Mouse (Mus musculus): ENCODE measurements at regions not wholly inside any gene's neighbourhood (a gene's known extent, or its start where the extent isn't known, plus 50 kb on each side); places are given as distances from the start of the nearest gene placed in this dataset.

- DNase-seq, result no peak
Measured at GRCm38 (mm10) chr11:45174811-45175798, 558.0 kb downstream of the Ebf1 start.

DNA sequence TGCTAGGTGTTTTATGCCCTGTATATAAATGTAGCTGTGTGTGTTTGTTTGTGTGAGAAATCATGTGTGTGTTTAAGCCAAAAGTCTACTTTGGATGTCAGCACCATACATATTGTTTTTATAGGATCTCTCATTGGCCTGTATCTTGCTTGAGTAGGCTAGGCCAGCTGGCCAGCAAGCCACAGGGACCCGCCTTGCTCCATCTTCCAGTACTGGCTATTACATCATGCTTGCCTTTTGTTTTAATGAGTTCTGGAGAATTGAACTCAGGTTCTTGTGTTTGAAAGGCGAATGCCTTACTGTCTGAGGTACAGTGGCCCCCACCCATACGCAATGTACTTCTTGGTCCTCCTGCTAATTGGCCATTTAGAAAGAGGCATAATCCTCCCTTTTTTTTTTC is 559.9 kb downstream of the Ebf1 start:
- no peak for DNase-seq

DNA sequence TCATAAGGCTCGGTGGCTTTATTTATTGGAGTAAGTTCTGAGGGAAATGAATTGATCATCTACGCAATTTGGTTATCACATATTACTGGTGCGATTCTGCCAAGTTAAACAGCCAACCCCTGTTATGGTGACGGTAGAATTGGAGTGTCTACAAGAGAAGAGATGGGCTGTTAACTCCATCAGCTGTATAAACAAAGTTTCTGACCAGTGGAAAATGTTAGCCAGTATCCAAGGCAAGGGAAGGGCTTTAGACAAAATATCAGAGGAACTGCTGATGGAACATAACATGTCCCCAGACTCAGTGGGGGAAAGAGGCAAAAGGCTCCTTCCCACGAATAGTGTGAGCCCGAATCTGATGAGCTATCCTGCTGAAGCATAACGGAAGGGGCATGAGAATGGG is 560.9 kb downstream of the Ebf1 start:
- DNase-seq, result no peak

GRCm38 (mm10) chr11:45179019-45179418 is 561.9 kb downstream of the Ebf1 start:
- no peak for DNase-seq

DNA sequence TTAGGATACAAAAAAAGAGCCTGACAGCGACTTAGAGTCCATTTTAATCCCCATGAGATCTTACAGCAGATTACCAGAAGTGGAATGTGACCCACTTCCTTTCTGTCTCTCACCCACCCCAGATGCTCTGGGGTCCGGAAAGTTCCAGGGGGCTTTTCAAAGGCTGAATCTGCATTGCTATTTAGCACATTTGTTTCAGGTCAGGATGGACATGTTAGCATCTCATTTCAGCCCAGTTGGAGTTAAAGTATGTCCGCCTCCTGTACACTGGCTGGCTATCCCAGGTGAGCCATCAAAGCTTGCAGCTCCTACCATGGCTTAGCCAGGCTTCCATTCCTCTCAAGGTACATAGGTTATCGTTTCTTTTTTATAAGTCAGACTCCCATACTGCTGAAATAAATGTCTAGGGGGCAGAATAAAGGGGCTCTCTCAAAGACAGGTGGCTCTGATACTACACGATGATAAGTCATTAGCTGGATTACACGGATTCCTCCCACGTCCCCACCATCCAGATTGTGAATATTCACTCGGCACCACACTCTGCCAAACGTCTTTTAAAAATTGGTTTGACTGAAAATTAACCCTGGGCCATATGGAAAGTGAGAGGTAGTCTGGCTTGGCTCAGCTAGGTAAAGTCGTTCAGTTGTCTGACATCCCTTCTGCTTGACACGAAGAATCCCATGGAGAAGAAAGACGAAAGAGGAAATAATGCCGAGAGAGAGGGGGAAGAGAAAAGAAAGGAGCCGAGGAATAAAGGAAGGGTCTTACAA is 573.7 kb downstream of the Ebf1 start:
- no peak for DNase-seq

- DNase-seq, result no peak
Measured at GRCm38 (mm10) chr11:45191392-45192189, 574.5 kb downstream of the Ebf1 start.

- no peak for DNase-seq
Measured at GRCm38 (mm10) chr11:45193319-45193718, 576.2 kb downstream of the Ebf1 start.

GRCm38 (mm10) chr11:45199520-45199919 is 582.4 kb downstream of the Ebf1 start:
- no peak for DNase-seq

DNA sequence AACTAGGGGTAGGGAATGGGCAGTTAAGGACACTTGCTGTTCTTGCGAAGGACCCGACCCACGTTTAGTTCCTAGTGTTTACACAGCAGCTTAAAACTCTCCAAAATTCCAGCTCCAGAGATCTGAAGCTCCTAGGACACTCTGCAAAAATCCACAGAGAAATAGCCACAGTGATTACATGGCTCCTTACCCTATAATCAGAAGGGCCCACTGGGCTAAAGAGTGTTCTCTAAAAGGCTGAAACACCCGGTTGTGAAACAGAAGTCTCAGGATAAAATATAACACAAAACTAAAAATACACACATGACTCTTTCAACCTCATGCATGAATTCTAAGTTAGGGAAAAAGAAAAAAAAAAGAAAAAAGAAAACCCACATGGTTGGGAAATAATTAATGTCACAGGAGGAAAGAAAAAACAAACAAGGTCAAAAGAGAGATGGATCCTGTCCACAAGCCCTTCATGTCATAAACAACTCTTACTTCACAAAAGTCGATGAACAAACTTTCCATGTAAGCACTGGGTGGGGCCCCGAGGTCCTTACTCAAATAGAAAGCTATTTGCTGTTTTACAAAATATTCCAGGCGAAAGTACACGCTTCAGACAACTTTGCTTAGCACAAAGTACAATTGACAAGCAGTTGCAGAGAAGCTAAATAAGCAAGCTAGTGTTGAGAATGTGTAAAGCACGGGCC is 583.7 kb downstream of the Ebf1 start:
- no peak for DNase-seq

- no peak for DNase-seq
Measured at GRCm38 (mm10) chr11:45203446-45203845, 586.3 kb downstream of the Ebf1 start.

- no peak for DNase-seq
Measured at GRCm38 (mm10) chr11:45206611-45207525, 589.8 kb downstream of the Ebf1 start.

GRCm38 (mm10) chr11:45214096-45214495 is 597.0 kb downstream of the Ebf1 start:
- no peak for DNase-seq

DNA sequence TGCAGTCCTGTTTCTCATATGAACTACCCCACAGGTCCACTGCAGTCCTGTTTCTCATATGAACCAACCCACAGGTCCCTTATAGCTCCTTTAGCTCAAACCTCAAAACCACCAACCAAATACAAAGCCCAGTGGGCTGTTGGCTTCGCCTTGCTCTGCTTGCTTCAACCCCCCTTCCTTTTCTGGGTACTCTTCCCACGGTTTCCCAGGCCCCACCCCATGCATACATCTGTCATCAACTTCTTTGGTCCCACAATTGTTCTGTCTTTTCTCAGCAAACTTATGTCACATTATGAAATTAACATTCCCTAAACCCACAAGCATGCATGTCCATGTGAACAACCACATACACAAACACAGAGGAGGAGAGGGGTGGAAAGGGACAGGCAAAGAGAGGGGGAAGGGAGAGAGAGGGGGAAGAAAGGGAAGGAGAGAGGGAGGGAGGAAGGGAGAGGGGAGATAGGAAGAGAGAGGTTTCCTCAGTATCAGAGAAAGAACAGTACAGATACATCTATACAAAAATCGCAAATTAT is 599.9 kb downstream of the Ebf1 start:
- DNase-seq, result no peak

- DNase-seq, result no peak
Measured at GRCm38 (mm10) chr11:45219239-45219638, 602.1 kb downstream of the Ebf1 start.

- DNase-seq, result no peak
Measured at GRCm38 (mm10) chr11:45222021-45222420, 604.9 kb downstream of the Ebf1 start.

GRCm38 (mm10) chr11:45235476-45236412 is 616.1 kb upstream of the Clint1 start:
- no peak for DNase-seq

DNA sequence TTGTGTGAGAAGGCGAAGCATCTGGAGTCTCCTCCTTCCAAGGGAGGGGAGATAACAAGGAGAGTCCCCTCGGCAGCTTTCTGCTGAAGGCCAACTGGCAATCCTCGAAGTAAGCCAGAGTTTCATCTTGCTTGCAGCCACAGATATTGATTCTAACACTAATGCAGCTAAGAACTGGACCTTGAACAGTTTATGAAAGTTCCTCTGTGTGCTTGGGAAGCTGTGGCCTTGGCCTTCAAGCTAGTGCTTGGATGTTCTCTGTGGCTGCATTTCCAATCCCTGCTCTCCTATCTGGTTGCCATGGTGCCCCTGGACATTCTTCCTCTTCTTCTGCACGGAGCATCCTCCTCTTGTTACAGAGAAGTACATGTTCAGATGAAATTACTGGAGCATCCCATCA is 614.8 kb upstream of the Clint1 start:
- no peak for DNase-seq

- peak in 1 of 2 experiments; percentile 10 for DNase-seq
Measured at GRCm38 (mm10) chr11:45239044-45239443, 612.8 kb upstream of the Clint1 start.

GRCm38 (mm10) chr11:45240419-45240818 is 611.4 kb upstream of the Clint1 start:
- DNase-seq, result no peak

DNA sequence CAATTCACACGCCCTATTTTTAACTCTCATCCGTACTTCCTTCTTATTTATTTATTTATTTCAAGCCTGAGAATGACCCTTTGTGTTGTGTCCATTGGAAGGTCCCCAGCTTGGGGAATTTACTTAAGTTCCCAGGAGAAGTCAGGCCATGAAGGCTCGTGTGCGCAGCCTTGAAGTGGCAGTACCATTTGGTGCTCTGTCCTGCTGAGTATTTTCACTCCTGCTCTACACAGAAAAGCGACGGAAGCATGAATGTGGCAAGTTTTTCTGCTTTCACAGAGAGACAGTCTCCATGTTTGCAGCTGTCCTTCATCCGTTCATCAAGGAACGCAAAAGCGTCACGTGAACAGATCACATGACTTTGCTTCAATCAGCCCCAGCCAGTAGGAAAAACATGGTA is 610.2 kb upstream of the Clint1 start:
- DNase-seq, result no peak

Data from cerebellum, postnatal 10 days (tissue).